Mouse (Mus musculus) embryonic fibroblast, embryonic 13.5 days (primary cell): ENCODE measurements at regions not wholly inside any gene's neighbourhood (a gene's known extent, or its start where the extent isn't known, plus 50 kb on each side); places are given as distances from the start of the nearest gene placed in this dataset.

Experiments used
- CTCF ChIP-seq: IDR thresholded peaks from 2 replicates; pipeline ENCODE4 v1.5.1; 2011; ENCODE audit warnings: mild to moderate bottlenecking, control low read depth, low read length, moderate library complexity, borderline replicate concordance; ENCODE audit not compliant: insufficient read depth
- POLR2A ChIP-seq: IDR thresholded peaks from 2 replicates; pipeline ENCODE4 v1.6.1; 2011; ENCODE audit warnings: low read depth, mild to moderate bottlenecking, control low read depth, low read length, moderate library complexity

DNA sequence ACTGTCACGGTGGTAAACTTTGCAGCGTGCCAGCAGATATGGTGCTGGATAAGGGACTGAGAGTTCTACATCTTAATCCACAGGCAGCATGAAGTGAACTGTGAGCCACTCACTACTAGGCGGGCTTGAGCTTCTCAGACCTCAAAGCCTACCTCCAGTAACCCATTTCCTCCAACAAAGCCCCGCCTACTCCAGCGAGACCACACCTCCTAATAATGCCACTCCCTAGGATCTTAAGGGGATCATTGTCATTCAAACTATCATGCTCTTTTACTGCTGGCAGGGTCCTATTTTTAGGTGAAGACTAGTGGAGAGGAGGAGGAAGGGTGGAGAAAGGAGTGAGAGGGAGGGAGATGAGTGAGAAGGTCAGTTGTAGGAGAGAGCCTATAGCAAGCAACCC is 122.0 kb downstream of the Mycn start:
- TF ChIP-seq POLR2A = no peak
- no peak for TF ChIP-seq CTCF
